Mouse (Mus musculus): ENCODE data around the gene St3gal5. TPM values are rescaled to one million over a fixed set of nuclear protein-coding genes. Genes with fewer than 3 reads are reported as not detected.

The St3gal5 gene
- polyA plus RNA-seq (2015; fragmentation: Nextera tagmentation; extraction: Ambion mirVana): 60.5 and 126 TPM in 2 replicates

DNA sequence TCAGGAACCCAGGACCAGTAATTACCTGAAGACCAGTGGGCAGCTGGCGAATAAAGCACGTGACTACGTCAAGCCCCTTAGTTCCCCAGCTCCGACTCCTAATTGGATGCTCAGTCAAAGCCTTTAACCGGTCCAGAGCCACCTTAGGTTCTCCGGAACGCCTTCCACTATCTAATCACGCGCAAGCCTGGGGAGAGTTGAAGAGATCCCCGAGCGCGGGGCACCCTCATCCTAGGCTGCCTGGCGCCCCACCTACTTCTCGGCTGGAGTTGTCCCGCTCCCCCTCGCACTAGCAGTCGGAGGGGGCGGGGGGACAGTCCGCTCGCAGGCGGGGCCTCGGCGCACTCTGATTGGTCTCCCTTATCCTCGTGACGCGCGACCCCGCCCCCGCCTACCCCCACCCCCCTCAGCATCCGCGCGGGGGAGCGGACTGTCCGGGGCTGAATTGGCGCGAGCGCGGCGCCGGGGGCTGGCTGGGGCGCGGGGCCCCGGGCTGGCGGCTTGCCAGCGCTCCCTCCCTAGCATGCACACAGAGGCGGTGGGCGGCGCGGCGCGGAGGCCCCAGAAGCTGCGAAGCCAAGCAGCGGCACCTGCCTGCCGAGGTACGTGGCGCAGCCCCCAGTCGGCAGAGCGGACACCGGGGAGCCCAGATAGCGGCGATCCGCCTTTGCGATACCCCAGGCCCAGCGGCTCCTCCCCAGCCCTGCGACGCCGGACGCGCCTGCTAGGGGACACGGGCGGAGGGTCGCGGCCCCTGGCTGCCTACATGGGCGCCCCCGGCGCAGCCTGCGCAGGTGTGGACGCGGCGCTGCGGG is at the start of gene St3gal5:
TSS of gene St3gal5 (plus strand) at position 412 of the 815 bp plus-strand sequence.

Other genes starting within 250 kb of the St3gal5 start
- gene Ptcd3, start 188.8 kb upstream of the St3gal5 start, polyA plus RNA-seq (2015; fragmentation: Nextera tagmentation; extraction: Ambion mirVana): 43.7 and 72.6 TPM in 2 replicates
- gene Polr1a, start 188.5 kb upstream of the St3gal5 start, polyA plus RNA-seq (2015; fragmentation: Nextera tagmentation; extraction: Ambion mirVana): 12.8 and 23.8 TPM in 2 replicates
- 3.5 and 5.3 TPM in 2 replicates for gene Atoh8, start 138.0 kb downstream of the St3gal5 start, polyA plus RNA-seq (2015; fragmentation: Nextera tagmentation; extraction: Ambion mirVana)
- gene Sftpb, start 207.0 kb downstream of the St3gal5 start, polyA plus RNA-seq (2015; fragmentation: Nextera tagmentation; extraction: Ambion mirVana): 1.5 and 1.7 TPM in 2 replicates
- 22.1 and 29.7 TPM in 2 replicates for gene Usp39, start 247.6 kb downstream of the St3gal5 start, polyA plus RNA-seq (2015; fragmentation: Nextera tagmentation; extraction: Ambion mirVana)
- gene 0610030E20Rik, start 249.7 kb downstream of the St3gal5 start, polyA plus RNA-seq (2015; fragmentation: Nextera tagmentation; extraction: Ambion mirVana): 15.5 and 22.8 TPM in 2 replicates